Mouse (Mus musculus): ENCODE data around the gene Rpp14. TPM values are rescaled to one million over a fixed set of nuclear protein-coding genes. Genes with fewer than 3 reads are reported as not detected.

Rpp14 gene
- polyA plus RNA-seq, 1 experiment from 2014 or later = 53.7 TPM

DNA sequence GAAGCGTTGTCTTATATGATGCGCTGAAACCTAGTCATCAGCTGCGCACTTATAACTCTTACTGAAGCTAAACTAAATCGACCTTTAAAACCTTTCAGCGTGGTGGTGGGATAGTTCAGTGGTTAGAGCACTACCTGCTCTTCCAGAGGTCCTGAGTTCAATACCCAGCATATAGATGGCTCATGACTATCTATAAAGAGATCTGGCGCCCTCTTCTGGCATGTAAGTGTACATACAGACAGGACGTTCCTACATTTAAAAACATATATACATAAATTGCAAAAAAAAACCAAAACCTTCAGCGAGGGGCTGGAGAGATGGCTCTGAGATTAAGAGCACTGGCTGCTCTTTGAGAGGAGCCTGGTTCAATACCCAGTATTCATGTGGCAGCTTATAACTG is 35.8 kb upstream of the Rpp14 start:
- H3K9me3 ChIP-seq = no peaks in the 10 kb centered on the region
- ATAC-seq = no peak
- WGBS = 66% methylated on average over 8 of the region's 8 CpGs

DNA sequence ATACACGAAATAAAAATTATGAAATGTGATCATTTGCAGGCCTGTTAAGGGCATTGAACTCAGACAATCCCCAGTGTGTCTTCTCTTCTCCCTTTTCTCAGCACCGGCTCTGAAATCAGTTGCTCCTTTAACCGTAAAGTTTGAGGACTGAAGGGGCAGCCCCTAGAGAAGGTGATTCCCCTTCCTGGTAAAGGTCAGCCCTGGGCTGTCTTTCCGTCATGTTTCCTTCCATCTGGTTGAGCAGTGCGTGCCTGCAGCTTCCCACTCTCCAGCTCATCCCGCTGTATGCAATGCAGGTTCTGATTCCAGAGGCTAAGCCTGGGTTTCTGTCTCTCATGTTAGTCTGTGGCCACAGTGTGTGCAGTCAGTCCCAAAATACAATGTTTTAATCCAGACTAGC is 35.4 kb upstream of the Rpp14 start:
- H3K4me3 ChIP-seq (replicated peaks) = no peak overlapping the region
- no peak for ATAC-seq
- 84% methylated on average over 6 of the region's 6 CpGs for WGBS
- no peaks in the 10 kb centered on the region for H3K27me3 ChIP-seq (replicated peaks)
- H3K9ac ChIP-seq = no peak overlapping the region
- H3K9me3 ChIP-seq = no peaks in the 10 kb centered on the region
- no peak overlapping the region for H3K4me2 ChIP-seq (replicated peaks)
- H3K27ac ChIP-seq = no peak overlapping the region
- no peaks in the 10 kb centered on the region for H3K36me3 ChIP-seq
- H3K4me1 ChIP-seq (replicated peaks) = no peaks in the 10 kb centered on the region

More for the DNA sequence above, 35.8 kb upstream of the Rpp14 start:
- no peak overlapping the region for H3K4me3 ChIP-seq (replicated peaks)
- no peaks in the 10 kb centered on the region for H3K27me3 ChIP-seq (replicated peaks)
- H3K36me3 ChIP-seq = no peaks in the 10 kb centered on the region
- H3K27ac ChIP-seq = no peak overlapping the region
- H3K9ac ChIP-seq = no peak overlapping the region
- H3K4me1 ChIP-seq (replicated peaks) = no peaks in the 10 kb centered on the region
- H3K4me2 ChIP-seq (replicated peaks) = no peak overlapping the region

GRCm38 (mm10) chr14:8045187-8045846 is 34.9 kb upstream of the Rpp14 start:
- Histone ChIP-seq H3K4me3 (replicated peaks) (no peak overlapping the region), H3K9ac (no peak overlapping the region), H3K4me2 (replicated peaks) (no peak overlapping the region), H3K9me3 (no peaks in the 10 kb centered on the region), H3K36me3 (no peaks in the 10 kb centered on the region), H3K4me1 (replicated peaks) (no peaks in the 10 kb centered on the region), H3K27me3 (replicated peaks) (no peaks in the 10 kb centered on the region), H3K27ac (no peak overlapping the region)
- no peak for ATAC-seq
- 84% methylated on average over 11 of the region's 11 CpGs for WGBS

GRCm38 (mm10) chr14:8046839-8047238 is 33.3 kb upstream of the Rpp14 start:
- no peak overlapping the region for H3K27ac ChIP-seq
- H3K27me3 ChIP-seq (replicated peaks) = no peaks in the 10 kb centered on the region
- H3K4me2 ChIP-seq (replicated peaks) = no peak overlapping the region
- no peaks in the 10 kb centered on the region for H3K4me1 ChIP-seq (replicated peaks)
- H3K4me3 ChIP-seq (replicated peaks) = no peak overlapping the region
- 86% methylated on average over 6 of the region's 6 CpGs for WGBS
- H3K9me3 ChIP-seq = no peaks in the 10 kb centered on the region
- H3K9ac ChIP-seq = no peak overlapping the region
- no peaks in the 10 kb centered on the region for H3K36me3 ChIP-seq
- ATAC-seq = peak; percentile 78

DNA sequence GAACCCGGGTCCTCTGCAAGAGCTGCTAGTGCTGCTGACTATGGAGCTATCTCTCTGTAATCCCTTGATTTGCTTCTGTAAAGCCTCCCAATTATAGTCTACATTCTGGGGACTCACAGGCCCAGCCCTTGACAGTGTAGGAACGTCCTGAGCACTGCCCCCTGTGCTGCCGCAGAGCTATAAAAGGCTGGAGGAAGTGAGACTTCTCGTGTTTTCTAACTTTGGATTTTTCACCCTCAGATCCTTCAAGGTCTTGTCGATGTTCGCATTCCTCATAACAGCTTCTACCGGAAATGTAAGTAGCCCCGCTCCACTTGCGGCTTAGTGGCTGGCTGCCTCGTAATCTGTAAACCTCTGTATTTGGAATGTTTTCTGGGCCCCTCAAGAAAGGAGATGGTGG is 30.8 kb upstream of the Rpp14 start:
- Histone ChIP-seq H3K27me3 (replicated peaks) (no peaks in the 10 kb centered on the region), H3K36me3 (no peaks in the 10 kb centered on the region), H3K9me3 (no peaks in the 10 kb centered on the region), H3K4me3 (replicated peaks) (no peak overlapping the region), H3K9ac (no peak overlapping the region), H3K4me2 (replicated peaks) (no peak overlapping the region), H3K27ac (no peak overlapping the region), H3K4me1 (replicated peaks) (no peaks in the 10 kb centered on the region)
- 89% methylated on average over 10 of the region's 10 CpGs for WGBS
- ATAC-seq = no peak

- Histone ChIP-seq H3K4me2 (replicated peaks) (no peak overlapping the region), H3K27me3 (replicated peaks) (no peaks in the 10 kb centered on the region), H3K27ac (no peak overlapping the region), H3K9me3 (no peaks in the 10 kb centered on the region), H3K9ac (no peak overlapping the region), H3K36me3 (no peaks in the 10 kb centered on the region), H3K4me1 (replicated peaks) (no peaks in the 10 kb centered on the region), H3K4me3 (replicated peaks) (no peak overlapping the region)
- ATAC-seq = no peak
- WGBS = 82% methylated on average over 2 of the region's 2 CpGs
Observed at GRCm38 (mm10) chr14:8051869-8052268, 28.3 kb upstream of the Rpp14 start.

GRCm38 (mm10) chr14:8052661-8053060 is 27.5 kb upstream of the Rpp14 start:
- H3K36me3 ChIP-seq = no peaks in the 10 kb centered on the region
- no peaks in the 10 kb centered on the region for H3K27me3 ChIP-seq (replicated peaks)
- H3K9ac ChIP-seq = no peak overlapping the region
- H3K4me2 ChIP-seq (replicated peaks) = no peak overlapping the region
- WGBS = 95% methylated on average over 7 of the region's 7 CpGs
- H3K9me3 ChIP-seq = no peaks in the 10 kb centered on the region
- H3K4me1 ChIP-seq (replicated peaks) = no peaks in the 10 kb centered on the region
- H3K27ac ChIP-seq = no peak overlapping the region
- ATAC-seq = no peak
- H3K4me3 ChIP-seq (replicated peaks) = no peak overlapping the region

- H3K9me3 ChIP-seq = no peaks in the 10 kb centered on the region
- H3K4me2 ChIP-seq (replicated peaks) = no peak overlapping the region
- no peak overlapping the region for H3K9ac ChIP-seq
- H3K36me3 ChIP-seq = no peaks in the 10 kb centered on the region
- WGBS = 43% methylated on average over 17 of the region's 17 CpGs
- no peak overlapping the region for H3K4me3 ChIP-seq (replicated peaks)
- ATAC-seq = peak; percentile 82
- no peaks in the 10 kb centered on the region for H3K27me3 ChIP-seq (replicated peaks)
- no peak overlapping the region for H3K27ac ChIP-seq
- no peaks in the 10 kb centered on the region for H3K4me1 ChIP-seq (replicated peaks)
Observed at GRCm38 (mm10) chr14:8054310-8055102, 25.7 kb upstream of the Rpp14 start.

DNA sequence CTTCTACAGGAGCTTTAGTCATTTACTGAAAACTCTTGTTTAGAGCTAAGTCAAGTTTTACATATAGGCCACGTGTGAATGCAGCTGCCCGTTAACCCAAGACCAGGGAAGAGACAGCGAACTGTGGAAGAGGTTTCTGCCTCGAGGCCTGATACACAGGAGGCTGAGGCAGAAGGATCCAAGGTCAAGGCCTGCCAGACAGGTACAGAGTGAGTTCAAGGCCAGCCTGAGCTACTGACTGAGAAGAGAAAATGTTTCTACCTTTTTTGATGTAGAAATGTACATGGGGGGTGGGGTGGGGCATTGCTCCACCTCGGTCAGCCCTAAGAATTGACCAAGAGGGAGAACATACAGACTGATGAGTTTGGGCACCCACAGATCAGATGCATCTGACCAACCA is 24.1 kb upstream of the Rpp14 start:
- Histone ChIP-seq H3K36me3 (no peaks in the 10 kb centered on the region), H3K9me3 (no peaks in the 10 kb centered on the region), H3K27me3 (replicated peaks) (no peaks in the 10 kb centered on the region), H3K27ac (no peak overlapping the region), H3K4me2 (replicated peaks) (no peak overlapping the region), H3K9ac (no peak overlapping the region), H3K4me3 (replicated peaks) (no peak overlapping the region), H3K4me1 (replicated peaks) (no peaks in the 10 kb centered on the region)
- ATAC-seq = no peak
- 76% methylated on average over 5 of the region's 5 CpGs for WGBS

GRCm38 (mm10) chr14:8059938-8060337 is 20.2 kb upstream of the Rpp14 start:
- no peak overlapping the region for H3K4me2 ChIP-seq (replicated peaks)
- H3K9ac ChIP-seq = no peak overlapping the region
- ATAC-seq = no peak
- no peaks in the 10 kb centered on the region for H3K9me3 ChIP-seq
- no peaks in the 10 kb centered on the region for H3K27me3 ChIP-seq (replicated peaks)
- H3K4me3 ChIP-seq (replicated peaks) = no peak overlapping the region
- H3K36me3 ChIP-seq = no peaks in the 10 kb centered on the region
- H3K27ac ChIP-seq = no peak overlapping the region
- 0 out of 2 replicates have a peak, but pooled peaks cover 4% of the 10 kb centered on the region for H3K4me1 ChIP-seq (replicated peaks)
- WGBS = 95% methylated on average over 7 of the region's 7 CpGs

DNA sequence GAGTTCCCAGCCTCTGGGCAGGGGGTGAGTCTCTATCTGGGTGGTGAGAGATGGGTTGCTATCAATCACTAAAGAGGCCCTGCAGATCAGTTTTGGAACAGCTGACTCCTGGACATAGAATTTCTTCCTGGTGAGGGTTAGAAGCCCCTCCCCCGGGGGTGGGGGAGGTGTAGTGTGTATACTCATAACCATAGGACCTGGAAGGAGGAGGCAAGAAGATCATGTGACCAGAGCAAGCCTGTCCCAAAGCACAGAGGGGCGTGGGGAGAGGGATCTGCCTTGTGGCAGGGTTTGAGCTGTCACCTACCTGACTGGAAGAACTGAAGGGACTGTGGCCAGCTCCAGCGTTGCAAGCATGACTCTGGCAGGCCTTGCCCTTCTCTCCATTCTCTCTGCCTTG is 18.1 kb upstream of the Rpp14 start:
- no peak overlapping the region for H3K27ac ChIP-seq
- no peak overlapping the region for H3K4me3 ChIP-seq (replicated peaks)
- H3K36me3 ChIP-seq = no peaks in the 10 kb centered on the region
- H3K27me3 ChIP-seq (replicated peaks) = no peaks in the 10 kb centered on the region
- H3K9me3 ChIP-seq = no peaks in the 10 kb centered on the region
- WGBS = 32% methylated on average over 3 of the region's 3 CpGs
- H3K9ac ChIP-seq = no peak overlapping the region
- 0 out of 2 replicates have a peak, but pooled peaks cover 4% of the 10 kb centered on the region for H3K4me1 ChIP-seq (replicated peaks)
- H3K4me2 ChIP-seq (replicated peaks) = no peak overlapping the region
- no peak; the same call in 1 of the 2 replicates for ATAC-seq

DNA sequence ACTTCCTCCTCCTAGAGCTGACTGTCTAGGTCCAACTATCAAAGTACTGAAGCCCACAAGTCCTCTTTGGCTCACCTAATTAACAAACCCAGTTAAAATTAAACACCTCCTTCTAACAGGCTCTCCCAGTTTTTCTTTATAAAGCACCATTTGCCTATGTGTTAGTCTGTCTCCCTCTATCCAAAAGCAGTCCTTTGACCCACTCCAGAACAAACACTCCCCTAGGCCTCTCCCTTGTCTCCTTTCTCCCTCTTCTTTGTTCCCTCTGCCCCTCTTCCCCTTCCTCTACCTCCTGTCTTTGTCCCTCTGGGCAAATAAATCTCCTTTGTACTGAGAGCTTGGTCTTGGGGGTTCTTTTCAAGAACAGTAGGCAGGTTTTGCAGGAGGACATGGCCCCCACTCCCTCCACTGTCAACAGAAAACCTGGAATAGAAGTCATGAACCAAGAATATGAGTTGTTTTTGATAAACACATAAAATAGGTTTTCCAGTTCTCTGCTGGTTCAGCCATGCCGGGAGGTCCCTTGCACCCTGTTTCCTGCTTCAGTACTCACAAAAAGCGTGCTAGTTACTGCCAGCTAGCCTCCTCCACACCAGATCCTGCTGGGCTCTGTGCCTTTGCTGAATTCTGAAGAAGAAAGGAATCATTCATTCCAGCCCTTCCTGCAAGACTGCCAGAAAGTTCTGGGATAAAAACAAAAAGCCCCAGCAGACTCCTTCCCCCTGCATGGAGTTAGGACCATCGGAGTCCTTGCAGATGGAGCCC is 17.4 kb upstream of the Rpp14 start:
- H3K27ac ChIP-seq = no peak overlapping the region
- no peaks in the 10 kb centered on the region for H3K36me3 ChIP-seq
- no peak overlapping the region for H3K4me3 ChIP-seq (replicated peaks)
- H3K4me2 ChIP-seq (replicated peaks) = no peak overlapping the region
- no peaks in the 10 kb centered on the region for H3K9me3 ChIP-seq
- ATAC-seq = no peak
- 58% methylated on average over 3 of the region's 3 CpGs for WGBS
- H3K27me3 ChIP-seq (replicated peaks) = no peaks in the 10 kb centered on the region
- 0 out of 2 replicates have a peak, but pooled peaks cover 4% of the 10 kb centered on the region for H3K4me1 ChIP-seq (replicated peaks)
- no peak overlapping the region for H3K9ac ChIP-seq
